Mouse (Mus musculus) embryo, embryonic 10.5 days (tissue): Measurements from ENCODE around the gene Dhx36.

Experiments
- DNase-seq: peaks from one replicate; pipeline ENCODE4 v3.0.0-alpha.2; 2015; ENCODE audit warnings: low spot score

The Dhx36 gene

DNA sequence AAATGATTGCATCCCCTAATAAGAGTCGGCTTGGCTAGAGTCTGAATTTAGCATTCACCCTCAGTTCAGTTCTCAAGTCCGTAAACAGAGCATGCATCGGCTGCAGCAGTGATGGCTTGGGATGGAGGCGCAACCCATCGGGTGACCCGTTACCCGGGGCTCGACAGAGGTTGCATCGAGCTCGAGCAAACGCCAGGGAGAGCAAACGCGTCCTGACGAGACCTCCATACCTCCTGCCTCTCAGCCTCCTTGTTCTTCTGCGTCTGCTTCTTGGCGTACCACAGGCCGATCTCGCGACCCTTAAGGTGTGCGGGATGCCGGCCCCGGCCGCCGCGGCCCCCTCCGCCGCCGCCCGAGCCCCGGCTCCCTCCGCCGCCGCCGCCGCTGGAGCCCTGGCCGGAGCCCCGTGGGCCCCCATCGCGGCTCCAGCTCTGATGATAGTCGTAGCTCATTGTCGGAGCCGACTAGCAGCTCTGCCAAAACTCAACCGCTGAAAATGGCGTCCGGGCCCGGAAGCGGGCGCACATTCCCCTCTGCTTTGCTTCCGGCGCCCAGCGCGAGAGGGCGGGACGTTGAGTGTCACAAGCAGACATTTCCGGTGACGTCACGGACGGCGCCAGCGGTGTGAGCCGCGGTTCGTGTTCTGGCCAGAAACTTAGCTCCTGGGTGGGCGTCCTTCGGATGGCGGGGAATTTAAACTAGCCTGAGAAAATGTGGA, at the start of gene Dhx36:
Gene Dhx36, minus strand, starts transcription at position 517 of the 718 bp plus-strand sequence.
- peak; percentile 97 for DNase-seq

DNA sequence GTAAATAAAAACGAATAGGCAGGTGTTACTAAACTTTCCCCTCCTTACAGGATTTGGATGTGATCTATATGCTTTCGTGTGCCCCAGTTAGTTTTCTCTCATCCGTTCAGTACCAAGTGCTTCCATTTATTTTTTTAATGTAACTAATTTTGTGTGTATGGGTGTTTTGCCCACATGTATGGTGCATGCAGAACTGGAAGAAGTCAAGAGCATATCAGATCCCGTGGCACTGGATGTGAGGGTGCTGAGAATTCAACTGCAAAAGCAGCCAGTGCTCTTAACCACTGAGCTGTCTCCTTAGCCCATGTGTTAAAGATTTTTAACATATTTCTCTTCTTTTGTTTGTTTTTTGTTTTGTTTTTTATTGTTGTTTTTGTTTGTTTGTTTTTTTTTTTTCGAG, 20.8 kb upstream of the Dhx36 start:
- no peak for DNase-seq

DNA sequence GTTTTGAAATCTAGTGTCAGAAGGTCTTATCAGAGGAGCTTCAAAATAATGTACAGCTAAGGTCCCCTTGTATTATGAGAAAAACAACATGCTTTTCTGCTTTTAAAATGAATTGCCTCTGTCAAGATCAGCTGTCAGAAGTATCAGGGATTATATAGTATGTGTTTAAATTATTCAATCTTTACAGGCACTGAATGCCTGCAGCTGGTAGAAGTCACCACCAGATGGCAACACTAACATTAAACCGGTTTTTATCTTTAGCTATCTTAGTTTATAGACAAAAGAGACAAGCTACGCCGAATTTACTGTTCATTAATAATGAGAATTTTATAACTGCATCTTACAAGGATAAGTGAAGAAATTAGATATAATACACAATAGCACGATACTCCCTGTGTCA, 20.4 kb upstream of the Dhx36 start:
- peak; percentile 58 for DNase-seq

DNA sequence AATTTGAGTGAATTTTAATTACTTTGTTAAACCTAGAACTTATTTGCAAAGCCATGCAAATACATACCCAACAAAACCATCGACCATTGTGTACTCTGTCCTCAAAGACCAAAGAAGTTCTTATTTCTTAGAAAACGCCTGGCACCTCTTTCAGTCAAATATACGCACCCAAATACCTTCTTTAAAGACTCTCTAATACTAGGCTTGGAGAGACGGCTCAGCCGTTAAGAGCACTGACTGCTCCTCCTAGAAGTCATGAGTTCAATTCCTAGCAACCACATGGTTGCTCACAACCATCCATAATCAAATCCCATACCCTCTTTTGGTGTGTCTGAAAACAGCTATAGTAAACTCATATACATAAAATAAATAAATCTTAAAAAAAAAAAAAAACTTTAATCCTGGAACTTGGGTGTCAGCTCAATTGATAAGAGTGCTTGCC, 423 bp upstream of the Dhx36 start:
- no peak for DNase-seq

DNA sequence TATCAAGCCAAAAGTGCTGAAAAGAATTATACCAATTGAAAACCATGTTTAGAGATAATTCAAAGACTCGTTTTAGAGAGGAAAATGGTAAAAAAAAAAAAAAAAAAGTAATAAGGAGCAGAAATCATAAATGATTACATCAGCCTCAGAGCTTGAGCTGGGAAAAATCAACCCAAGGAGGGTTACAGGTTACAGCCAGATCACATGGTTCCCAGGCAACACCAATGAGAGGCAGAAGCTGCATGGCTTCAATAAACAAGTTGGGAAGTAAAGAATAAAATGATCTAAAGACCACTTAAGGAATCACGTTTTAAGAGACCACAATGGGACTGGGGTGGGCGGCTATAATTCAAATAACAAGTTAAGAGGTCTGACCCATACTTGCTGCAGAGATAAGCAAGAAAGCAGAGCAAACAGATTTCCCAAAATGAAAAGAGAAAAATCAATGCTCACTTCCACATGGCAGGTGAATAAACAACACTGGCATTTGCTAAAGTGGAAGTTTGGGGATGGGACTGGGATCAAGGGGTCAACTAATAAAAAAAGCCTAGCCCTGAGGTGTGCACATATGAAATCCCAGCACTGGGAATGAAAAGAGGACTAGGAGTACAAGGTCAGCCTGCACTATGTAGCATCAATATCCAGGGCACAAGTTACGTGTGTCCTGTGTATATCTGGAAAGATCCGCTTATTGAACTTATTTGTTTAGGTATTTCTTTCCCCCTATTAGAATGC, 1.5 kb downstream of the Dhx36 start:
- no peak for DNase-seq

DNA sequence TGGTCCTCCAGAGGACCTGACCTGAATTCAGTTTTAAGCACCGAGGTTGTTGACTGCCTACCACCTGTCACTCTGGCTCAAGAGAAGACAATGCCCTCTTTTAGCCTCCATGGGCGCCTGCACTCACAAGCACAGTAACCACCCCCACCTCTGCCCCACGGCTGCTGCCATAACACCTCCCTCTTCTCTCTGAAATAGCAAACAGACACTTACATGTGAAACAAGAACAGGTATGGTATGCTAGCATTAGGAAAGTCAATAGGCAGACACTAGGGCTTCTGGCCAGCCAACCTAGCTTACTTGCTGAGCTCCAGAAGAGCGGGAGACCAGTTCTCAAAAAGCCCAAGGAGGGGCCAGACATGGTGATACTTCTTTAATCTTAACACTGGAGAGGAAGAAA, 7.5 kb downstream of the Dhx36 start:
- no peak for DNase-seq

DNA sequence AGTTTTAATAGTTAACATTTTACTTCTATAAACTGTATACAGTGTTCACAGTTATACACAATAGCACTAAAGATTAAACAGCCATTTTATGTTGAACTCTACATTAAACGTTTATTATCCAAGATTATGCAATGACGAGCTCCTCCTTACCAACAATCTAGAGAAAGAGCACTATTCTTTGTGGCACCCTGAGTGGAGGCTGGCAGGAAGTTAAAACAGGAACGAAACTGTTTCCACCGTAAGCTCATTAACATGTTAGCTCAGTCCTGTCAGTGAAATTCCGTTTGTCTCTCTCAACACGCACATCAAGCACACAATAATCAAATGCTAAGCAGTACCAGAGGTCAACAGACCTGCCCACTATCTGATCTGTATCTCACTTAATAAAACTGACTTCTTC, 14.2 kb downstream of the Dhx36 start:
- DNase-seq = no peak

DNA sequence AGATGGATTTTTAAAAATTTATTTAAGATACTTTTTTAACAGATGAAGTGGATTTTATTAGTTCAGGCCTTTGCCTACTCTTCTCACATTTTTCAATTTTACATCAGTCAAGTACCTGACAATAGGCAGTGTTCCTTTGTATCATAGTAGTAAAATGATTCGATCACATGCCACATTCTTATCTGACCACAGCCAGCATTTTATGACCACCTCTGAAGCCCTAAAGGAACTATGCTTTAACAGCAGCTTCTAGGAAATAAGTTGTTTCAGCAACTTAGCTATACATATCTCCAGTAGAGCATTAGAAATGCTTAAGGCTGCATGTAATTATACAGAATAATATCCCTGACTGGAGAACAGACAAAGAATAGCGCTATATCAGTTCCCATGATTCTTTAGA, 22.5 kb downstream of the Dhx36 start:
- DNase-seq = no peak

DNA sequence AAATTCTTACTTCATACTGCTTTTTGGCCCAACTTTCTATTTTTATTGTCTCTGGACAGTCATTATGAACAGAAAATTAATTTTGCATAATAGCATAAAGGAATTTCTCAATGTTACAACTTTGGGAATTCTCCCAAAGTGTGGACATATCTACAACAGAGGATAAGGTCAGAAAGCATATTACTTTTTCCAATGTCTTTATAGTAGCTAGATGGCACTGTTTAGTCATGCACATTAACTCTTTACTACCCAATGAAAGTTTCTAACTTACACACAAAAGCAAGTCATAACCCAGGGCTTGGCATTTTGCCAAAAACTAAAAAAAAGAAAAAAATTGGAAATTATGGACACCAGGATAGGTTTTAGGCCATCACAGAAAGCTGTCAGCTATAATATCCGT, 36.6 kb downstream of the Dhx36 start:
- no peak for DNase-seq

DNA sequence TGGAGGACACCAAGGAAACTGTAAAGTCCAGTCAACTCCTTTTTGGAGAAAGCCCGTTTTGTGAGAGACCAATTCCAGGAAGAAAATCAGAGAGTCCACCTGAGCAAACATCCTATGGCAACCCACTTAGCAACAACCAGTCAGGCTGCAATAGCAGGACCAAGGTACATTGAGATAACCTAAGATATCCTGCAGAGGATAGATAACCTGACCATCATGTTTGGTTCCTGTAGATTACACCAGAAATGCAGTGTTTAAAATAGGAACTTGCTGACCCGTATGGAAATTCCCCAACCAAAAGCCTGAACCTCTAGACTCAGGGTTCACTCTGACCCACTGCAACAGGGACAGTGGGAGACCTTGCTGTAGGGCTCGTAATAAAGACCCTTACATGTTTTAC, 42.5 kb downstream of the Dhx36 start:
- DNase-seq = no peak

DNA sequence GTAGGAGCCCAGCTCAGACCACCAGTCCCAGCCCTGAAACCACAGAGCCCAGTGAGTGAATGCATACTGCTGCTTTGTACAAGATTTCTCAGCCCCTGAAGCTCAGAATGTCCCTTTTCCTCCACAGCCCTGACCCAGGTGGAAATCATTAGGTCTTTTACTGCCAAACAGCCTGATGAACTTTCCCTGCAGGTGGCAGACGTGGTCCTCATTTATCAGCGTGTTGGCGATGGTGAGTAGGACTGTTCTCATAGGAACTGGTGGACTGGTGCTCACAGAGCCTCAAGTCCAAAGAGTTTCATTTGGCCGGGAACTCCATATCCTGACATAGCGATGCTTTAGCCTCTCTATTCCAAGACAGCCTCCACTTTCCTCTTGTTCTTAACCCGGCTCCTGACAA, 47.3 kb downstream of the Dhx36 start:
- DNase-seq = peak; percentile 5

DNA sequence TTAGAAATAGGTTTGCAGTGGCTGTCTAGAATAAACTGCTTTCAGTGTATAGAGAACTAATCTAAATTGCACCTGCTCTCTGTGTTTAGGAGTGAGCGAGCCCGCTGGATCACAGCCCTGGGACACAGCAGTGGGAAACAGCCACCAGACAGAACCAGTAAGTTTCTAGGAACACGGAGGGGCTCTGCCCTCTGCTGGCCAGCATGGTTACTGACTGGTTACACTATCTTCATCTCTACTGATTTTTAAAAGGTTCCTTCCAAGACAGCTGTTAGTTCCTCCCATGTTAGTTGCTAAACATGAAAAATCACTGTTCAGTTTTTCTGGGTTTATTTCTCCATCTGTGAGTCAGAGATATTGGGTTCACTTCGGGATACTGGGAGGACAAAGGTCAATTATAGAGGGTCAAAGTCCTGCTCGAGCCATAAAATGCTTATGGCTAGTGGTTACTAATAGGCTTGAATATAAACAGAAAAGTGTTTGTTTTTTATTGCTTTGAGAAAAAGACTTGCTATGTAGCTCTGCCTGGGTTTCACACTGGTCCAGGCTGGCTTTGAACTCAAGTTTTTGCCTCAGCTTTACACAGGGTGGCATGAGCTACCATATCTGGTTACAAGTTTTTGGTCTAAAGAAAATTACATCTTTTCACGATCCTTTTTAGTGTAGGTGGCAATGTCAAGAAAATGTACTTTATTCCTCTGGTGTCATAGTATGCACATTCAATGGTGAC, 48.4 kb downstream of the Dhx36 start:
- peak; percentile 75 for DNase-seq

DNA sequence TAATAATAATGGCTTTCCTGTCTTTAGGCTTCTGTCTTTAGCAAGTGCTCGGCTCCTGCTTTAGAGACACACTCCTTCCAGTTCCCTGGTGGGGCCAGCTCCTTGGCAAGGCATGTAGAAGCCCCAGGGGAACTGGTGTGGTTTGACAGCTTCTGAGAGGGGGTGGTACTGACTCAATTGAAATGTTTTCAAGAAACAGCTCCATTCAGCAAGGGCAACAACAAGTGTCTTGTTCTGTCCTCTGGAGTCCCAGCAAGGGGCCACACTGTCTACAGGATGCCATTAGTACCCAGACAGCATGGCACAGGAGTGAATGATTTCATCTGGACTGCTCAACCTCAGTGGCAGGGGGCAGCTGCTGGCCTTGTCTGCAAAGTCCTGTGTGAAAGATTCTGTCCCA, 51.0 kb downstream of the Dhx36 start:
- DNase-seq = no peak

DNA sequence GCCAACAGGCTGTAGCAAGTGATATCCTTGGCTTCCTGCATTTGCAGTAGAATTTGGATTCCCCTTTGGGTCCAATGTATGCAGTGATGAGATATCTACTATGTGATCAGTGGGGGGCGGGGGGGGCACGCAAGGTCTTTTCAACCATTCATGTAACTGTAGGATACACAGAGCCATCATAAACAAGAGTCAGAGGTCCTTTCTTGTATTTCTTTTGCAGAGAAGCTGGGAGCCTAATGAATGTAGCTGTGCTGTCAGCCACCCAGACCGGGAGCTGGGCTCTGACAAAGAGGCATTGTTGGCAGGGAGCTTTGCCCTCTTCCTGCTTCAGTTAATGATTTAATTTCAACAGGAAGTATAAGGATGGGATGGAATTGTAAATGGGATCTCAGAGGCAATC, 52.7 kb downstream of the Dhx36 start:
- peak; percentile 33 for DNase-seq

DNA sequence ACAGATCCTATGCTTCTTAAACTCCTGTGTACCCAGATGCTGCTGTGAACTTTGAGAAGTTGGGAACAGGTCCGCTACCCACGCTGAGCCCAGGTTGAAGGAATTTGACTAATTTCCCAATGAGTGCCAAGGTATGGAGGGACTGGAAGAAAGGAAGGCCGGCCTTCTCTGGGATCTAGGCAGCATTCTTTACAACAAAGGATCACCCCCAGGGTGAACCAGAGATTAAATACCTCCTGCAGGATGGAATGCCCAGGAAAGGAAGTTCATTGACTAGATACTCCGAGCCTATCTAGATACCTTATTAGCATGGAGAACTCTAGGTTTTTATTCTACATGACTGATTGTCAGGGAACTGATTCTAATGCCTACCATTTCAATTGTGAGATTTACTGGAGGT, 53.8 kb downstream of the Dhx36 start:
- no peak for DNase-seq

DNA sequence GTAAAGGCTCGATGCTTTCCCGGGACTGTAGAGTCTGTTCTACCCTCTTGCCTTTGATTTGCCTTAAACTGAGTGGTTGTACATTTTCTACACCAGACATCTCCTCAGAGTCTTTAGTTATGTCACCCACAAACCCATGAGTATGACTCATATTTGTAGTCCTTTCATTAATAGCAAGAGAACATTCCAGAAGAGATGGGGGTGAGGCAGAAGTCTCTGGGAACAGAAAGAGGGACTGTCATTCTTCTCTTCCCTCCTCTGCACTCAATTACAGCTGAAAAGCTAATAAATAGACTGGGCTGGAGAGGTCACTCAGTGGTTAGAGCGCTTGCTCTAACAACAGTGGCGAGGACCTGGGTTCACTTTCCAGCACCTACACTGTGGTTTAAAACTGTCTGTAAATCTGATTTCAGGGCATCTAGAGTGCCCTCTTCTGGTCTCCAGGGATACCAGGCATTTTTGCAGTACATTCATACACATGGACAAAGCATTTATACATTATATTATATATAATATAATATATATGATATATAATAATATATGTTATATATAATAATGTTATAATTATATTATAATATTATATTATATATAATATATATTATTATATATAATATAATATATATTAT, 56.8 kb downstream of the Dhx36 start:
- DNase-seq = no peak

DNA sequence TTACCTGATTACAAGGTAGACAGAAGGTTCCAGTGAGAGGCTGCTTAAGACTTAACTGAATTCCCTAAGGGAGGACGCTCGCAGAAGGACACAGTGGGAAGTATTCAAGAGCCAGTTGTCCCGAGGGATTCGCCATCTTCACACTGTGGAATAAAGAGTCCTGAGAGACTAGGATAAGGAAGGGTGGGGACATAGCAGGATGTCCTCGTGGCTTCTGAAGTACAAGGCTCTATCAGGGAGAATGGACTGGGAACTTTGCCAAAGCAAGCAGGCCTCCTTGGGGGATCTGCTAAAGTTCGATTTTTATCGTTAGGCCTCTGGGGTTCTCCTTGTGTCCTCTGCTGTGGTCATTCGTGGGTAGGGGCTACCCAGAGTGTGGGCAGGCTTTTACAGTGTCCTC, 59.7 kb downstream of the Dhx36 start:
- DNase-seq = no peak

DNA sequence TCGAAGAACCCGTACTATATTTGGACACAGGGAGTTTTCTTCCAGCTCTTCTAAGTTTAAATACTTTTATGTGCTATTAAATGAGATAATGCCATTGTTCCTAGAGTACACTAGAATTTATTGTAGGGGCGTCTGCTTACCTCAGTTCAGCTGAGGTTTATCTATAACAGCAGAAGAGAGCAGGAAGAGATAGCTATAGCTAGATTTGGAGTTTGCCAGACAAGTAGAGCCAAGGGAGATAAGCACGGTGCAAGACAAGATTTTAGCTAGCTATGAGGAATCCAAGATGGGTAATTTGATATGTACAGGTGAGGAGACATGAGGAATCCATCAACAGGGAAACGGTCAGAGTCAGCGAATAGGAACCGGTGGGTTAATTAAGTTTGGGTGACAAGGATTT, 60.5 kb downstream of the Dhx36 start:
- DNase-seq = no peak

DNA sequence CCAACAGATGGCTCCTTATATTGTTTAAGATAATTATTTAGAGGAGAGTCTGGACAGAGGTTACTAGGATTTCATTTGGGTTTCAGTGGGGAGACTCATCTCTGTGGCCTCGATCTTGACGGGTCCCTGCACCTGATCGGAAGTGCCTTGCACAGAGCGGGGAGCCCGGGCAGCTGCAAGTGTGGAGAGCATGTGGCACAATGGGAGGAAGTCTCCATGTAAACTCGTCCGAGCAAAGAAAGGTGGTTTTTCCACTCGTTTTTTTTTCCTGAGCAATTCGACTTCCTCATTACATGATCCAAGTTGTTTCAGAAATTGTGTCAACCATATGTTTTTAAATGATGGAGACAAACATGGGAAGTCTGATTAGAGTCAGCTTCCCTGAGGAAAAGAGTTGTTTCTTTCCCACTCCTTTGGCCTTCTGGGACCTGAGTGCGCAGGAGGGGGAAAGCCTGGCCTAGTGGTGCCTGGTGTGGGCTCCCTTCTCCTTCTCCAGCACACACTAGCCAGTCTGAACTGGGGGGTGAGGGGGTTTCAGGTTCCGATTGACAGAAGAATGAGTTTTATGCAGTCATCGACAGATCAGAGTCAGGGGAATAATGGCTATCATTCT, 63.1 kb downstream of the Dhx36 start:
- no peak for DNase-seq

DNA sequence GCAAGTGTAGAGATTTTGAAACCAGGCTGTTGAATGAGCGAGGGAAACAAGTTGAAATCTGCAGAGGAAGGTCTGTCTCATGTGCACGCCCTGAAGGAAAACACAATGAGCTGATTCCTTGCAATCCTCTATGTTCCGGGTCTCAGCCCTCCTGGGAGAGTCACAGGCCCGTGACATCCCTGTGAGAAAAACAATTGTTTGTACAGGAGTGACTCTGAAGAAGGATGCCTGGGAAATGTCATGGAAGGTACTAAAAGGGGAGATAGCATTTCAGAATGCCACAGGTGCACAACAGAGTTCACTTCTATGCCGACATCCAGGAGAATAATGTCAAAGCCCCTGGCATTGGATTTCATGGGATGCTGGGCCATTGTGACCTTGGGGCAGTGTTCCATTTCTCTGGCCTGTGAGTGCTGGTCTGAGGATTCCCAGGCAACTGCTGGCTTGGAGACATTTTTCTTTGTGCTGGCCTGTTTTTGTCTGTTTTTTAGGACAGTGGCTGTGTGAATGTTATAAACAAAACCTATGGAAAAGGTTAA, 66.3 kb downstream of the Dhx36 start:
- DNase-seq = peak; percentile 23

DNA sequence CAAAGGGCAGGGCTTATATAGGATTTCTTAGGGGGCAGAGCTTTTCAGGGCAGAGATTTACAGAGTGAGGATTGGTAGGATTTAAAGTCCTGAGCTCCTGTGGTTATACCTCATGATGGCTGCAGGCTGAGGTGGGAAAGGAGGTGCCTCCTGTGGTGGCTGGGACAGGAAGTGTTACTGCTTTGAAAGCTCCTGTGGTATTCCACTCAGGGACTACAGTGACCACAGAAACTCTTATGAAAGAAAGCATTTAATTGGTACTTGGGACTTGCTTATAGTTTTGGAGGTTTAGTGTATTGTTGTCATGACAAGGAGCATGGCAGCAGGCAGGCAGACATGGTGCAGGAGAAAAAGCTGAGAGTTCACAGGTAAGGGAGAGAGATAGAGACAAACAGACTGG, 70.9 kb downstream of the Dhx36 start:
- no peak for DNase-seq

DNA sequence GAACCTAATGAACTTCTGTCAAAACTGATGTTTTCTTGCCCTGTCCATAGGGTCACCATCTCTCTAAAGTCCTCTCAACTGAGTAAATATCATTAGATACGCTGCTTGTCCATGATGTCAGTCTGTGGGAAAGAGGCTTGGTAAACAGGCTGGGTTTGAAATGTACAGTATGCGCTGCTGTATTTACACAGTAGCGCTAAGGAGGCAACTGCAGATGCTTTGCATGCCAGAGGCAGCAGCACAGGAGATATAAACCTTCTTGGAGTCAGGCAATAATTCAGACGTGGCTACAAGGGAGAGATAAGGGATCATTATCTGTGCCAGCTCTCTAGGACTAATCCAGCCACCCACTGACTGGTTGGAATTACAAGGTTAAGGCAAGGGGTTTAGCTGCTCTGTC, 73.1 kb downstream of the Dhx36 start:
- DNase-seq = no peak
